10 mouse cellular contexts compared by ENCODE assay signal in genomic region chr9:44986242-44986781, GRCm38 (mm10). TPM values are rescaled to one million over a fixed set of nuclear protein-coding genes. Genes with fewer than 3 reads are reported as not detected.
DNase-seq lines count a peak whose midpoint lies in the region; ATAC-seq lines count a peak whose summit lies in the region.
"Had no signal": no experiment of that assay in that cellular context is flagged by ENCODE, and none has a peak within 500 bp of the region (broad histone marks: within the 10 kb centered on the region; RNA-seq: fewer than 3 reads in every experiment).

No protein-coding gene starts in this region.

- no peaks in the 10 kb centered on the region for H3K9me3 ChIP-seq in kidney, embryonic 14.5 days (ENCODE audit: control insufficient read depth, low read length)
- no peaks in the 10 kb centered on the region for H3K9me3 ChIP-seq in liver, embryonic 13.5 days (replicated peaks)
- H3K9me3 ChIP-seq in forebrain, embryonic 16.5 days (ENCODE audit: control insufficient read depth, low read length): no peaks in the 10 kb centered on the region
- H3K9me3 ChIP-seq: lung, embryonic 15.5 days had no signal

- no peaks in the 10 kb centered on the region for H3K36me3 ChIP-seq in kidney, embryonic 14.5 days (ENCODE audit: control insufficient read depth, insufficient read depth, low read length)
- no peaks in the 10 kb centered on the region for H3K36me3 ChIP-seq in liver, embryonic 13.5 days
- H3K36me3 ChIP-seq in forebrain, embryonic 16.5 days (ENCODE audit: control insufficient read depth, insufficient read depth): no peaks in the 10 kb centered on the region
- H3K36me3 ChIP-seq: lung, embryonic 15.5 days had no signal

- no peaks in the 10 kb centered on the region for H3K27me3 ChIP-seq in kidney, embryonic 14.5 days (ENCODE audit: control insufficient read depth, insufficient read depth, low read length)
- no peaks in the 10 kb centered on the region for H3K27me3 ChIP-seq in liver, embryonic 13.5 days
- 0 out of 2 replicates have a peak, but pooled peaks cover 2% of the 10 kb centered on the region for H3K27me3 ChIP-seq in forebrain, embryonic 16.5 days (replicated peaks; ENCODE audit: control insufficient read depth, insufficient read depth, low read length)
- H3K27me3 ChIP-seq: lung, embryonic 15.5 days had no signal

- H3K4me3 ChIP-seq in kidney, embryonic 14.5 days (ENCODE audit: low read length): no peak overlapping the region
- peak overlapping the region; percentile 22 for H3K4me3 ChIP-seq in liver, embryonic 13.5 days (replicated peaks)
- no peak overlapping the region for H3K4me3 ChIP-seq in forebrain, embryonic 16.5 days (replicated peaks; ENCODE audit: low read length)
- H3K4me3 ChIP-seq: lung, embryonic 15.5 days had no signal

- DNase-seq in kidney, adult 11 months: peak; percentile 12
- DNase-seq in liver, embryonic 13.5 days: peak; percentile 7
- DNase-seq in spleen, postnatal 10 days (ENCODE audit: low spot score in 2 of 2): peak; percentile 36 to 69
- no peak for DNase-seq in cerebellum, adult 11 months
- DNase-seq in retina, postnatal 1 day: no peak

- WGBS in kidney, embryonic 14.5 days: 58% methylated on average over 14 of the region's 14 CpGs
- 8% methylated on average over 14 of the region's 14 CpGs for WGBS in liver, embryonic 13.5 days (ENCODE audit: insufficient replicate concordance)
- 68% methylated on average over 14 of the region's 14 CpGs for WGBS in forebrain, embryonic 16.5 days

- ATAC-seq in kidney, embryonic 14.5 days (ENCODE audit: low FRiP score, low TSS enrichment): no peak
- peak; percentile 98 for ATAC-seq in granulocyte monocyte progenitor cell, adult 5-6 weeks (replicated peaks; ENCODE audit: poor library complexity, severe bottlenecking)
- peak; percentile 62 for ATAC-seq in liver, embryonic 13.5 days (ENCODE audit: low read depth)
- no peak for ATAC-seq in forebrain, embryonic 16.5 days
- ATAC-seq: Patski had no signal

- H3K4me2 ChIP-seq in kidney, embryonic 14.5 days (replicated peaks; ENCODE audit: low read depth, low read length): no peak overlapping the region
- peak overlapping the region; percentile 41 for H3K4me2 ChIP-seq in liver, embryonic 13.5 days
- no peak overlapping the region for H3K4me2 ChIP-seq in forebrain, embryonic 16.5 days (ENCODE audit: low read length)
- H3K4me2 ChIP-seq: lung, embryonic 15.5 days had no signal

- H3K9ac ChIP-seq in kidney, embryonic 14.5 days (ENCODE audit: low read depth, low read length): no peak overlapping the region
- H3K9ac ChIP-seq in liver, embryonic 13.5 days: no peak overlapping the region
- H3K9ac ChIP-seq in forebrain, embryonic 16.5 days (replicated peaks; ENCODE audit: low read depth, low read length): no peak overlapping the region
- H3K9ac ChIP-seq: lung, embryonic 15.5 days had no signal

- no peak overlapping the region for H3K27ac ChIP-seq in kidney, embryonic 14.5 days (ENCODE audit: low read depth, low read length)
- no peak overlapping the region for H3K27ac ChIP-seq in liver, embryonic 13.5 days
- H3K27ac ChIP-seq in forebrain, embryonic 16.5 days (ENCODE audit: low read length): no peak overlapping the region
- H3K27ac ChIP-seq: lung, embryonic 15.5 days had no signal

- no peaks in the 10 kb centered on the region for H3K4me1 ChIP-seq in kidney, embryonic 14.5 days (ENCODE audit: control insufficient read depth, insufficient read depth, low read length)
- H3K4me1 ChIP-seq in liver, embryonic 13.5 days (replicated peaks): no peaks in the 10 kb centered on the region
- H3K4me1 ChIP-seq in forebrain, embryonic 16.5 days (replicated peaks; ENCODE audit: control insufficient read depth, insufficient read depth, low read length): no peaks in the 10 kb centered on the region
- H3K4me1 ChIP-seq: lung, embryonic 15.5 days had no signal

RNA-seq across cellular contexts. Expression of gene Cd3d, which starts 4.7 kb away (rescaled TPM):
- polyA plus RNA-seq in kidney, embryonic 14.5 days (2014; fragmentation: Nextera tagmentation; extraction: Ambion mirVana): not detected in 2 replicates
- total RNA-seq in granulocyte monocyte progenitor cell, adult 5-6 weeks (2014; fragmentation: Nextera tagmentation): not detected in 2 replicates
- total RNA-seq in granulocyte monocyte progenitor cell, adult 5-6 weeks (2017): 0.21 TPM in 1 of 2 replicates, not detected in the other
- polyA plus RNA-seq in liver, embryonic 13.5 days (2015; fragmentation: Nextera tagmentation; extraction: Ambion mirVana): not detected in 2 replicates
- not detected in 2 replicates for polyA plus RNA-seq in forebrain, embryonic 16.5 days (2015; fragmentation: Nextera tagmentation; extraction: Ambion mirVana)
- polyA plus RNA-seq: Patski had no signal

RNA-seq across cellular contexts. Expression of gene Cd3g, which starts 6.1 kb away (rescaled TPM):
- not detected in 2 replicates for polyA plus RNA-seq in kidney, embryonic 14.5 days (2014; fragmentation: Nextera tagmentation; extraction: Ambion mirVana)
- total RNA-seq in granulocyte monocyte progenitor cell, adult 5-6 weeks (2014; fragmentation: Nextera tagmentation): not detected in 2 replicates
- total RNA-seq in granulocyte monocyte progenitor cell, adult 5-6 weeks (2017): not detected in 2 replicates
- polyA plus RNA-seq in liver, embryonic 13.5 days (2015; fragmentation: Nextera tagmentation; extraction: Ambion mirVana): 0.18 and 0.27 TPM in 2 replicates
- not detected in 2 replicates for polyA plus RNA-seq in forebrain, embryonic 16.5 days (2015; fragmentation: Nextera tagmentation; extraction: Ambion mirVana)
- polyA plus RNA-seq: Patski had no signal

RNA-seq across cellular contexts. Expression of gene Ube4a, which starts 20.9 kb away (rescaled TPM):
- 25.6 and 38.2 TPM in 2 replicates for polyA plus RNA-seq in kidney, embryonic 14.5 days (2014; fragmentation: Nextera tagmentation; extraction: Ambion mirVana)
- total RNA-seq in granulocyte monocyte progenitor cell, adult 5-6 weeks (2014; fragmentation: Nextera tagmentation): 37.9 and 49.8 TPM in 2 replicates
- 25.6 and 28.5 TPM in 2 replicates for total RNA-seq in granulocyte monocyte progenitor cell, adult 5-6 weeks (2017)
- 10.5 and 13.2 TPM in 2 replicates for polyA plus RNA-seq in liver, embryonic 13.5 days (2015; fragmentation: Nextera tagmentation; extraction: Ambion mirVana)
- 38.5 and 42.7 TPM in 2 replicates for polyA plus RNA-seq in forebrain, embryonic 16.5 days (2015; fragmentation: Nextera tagmentation; extraction: Ambion mirVana)

RNA-seq across cellular contexts. Expression of gene Cd3e, which starts 23.1 kb away (rescaled TPM):
- polyA plus RNA-seq in kidney, embryonic 14.5 days (2014; fragmentation: Nextera tagmentation; extraction: Ambion mirVana): not detected in 2 replicates
- total RNA-seq in granulocyte monocyte progenitor cell, adult 5-6 weeks (2014; fragmentation: Nextera tagmentation): not detected in 2 replicates
- total RNA-seq in granulocyte monocyte progenitor cell, adult 5-6 weeks (2017): not detected in 2 replicates
- polyA plus RNA-seq in liver, embryonic 13.5 days (2015; fragmentation: Nextera tagmentation; extraction: Ambion mirVana): not detected in 2 replicates
- polyA plus RNA-seq in forebrain, embryonic 16.5 days (2015; fragmentation: Nextera tagmentation; extraction: Ambion mirVana): not detected in 2 replicates
- polyA plus RNA-seq: Patski had no signal

RNA-seq across cellular contexts. Expression of gene Mpzl2, which starts 53.3 kb away (rescaled TPM):
- polyA plus RNA-seq in kidney, embryonic 14.5 days (2014; fragmentation: Nextera tagmentation; extraction: Ambion mirVana): 11.0 and 22.2 TPM in 2 replicates
- total RNA-seq in granulocyte monocyte progenitor cell, adult 5-6 weeks (2014; fragmentation: Nextera tagmentation): not detected in 2 replicates
- total RNA-seq in granulocyte monocyte progenitor cell, adult 5-6 weeks (2017): not detected in 2 replicates
- 3.6 and 6.1 TPM in 2 replicates for polyA plus RNA-seq in liver, embryonic 13.5 days (2015; fragmentation: Nextera tagmentation; extraction: Ambion mirVana)
- 0.38 and 0.96 TPM in 2 replicates for polyA plus RNA-seq in forebrain, embryonic 16.5 days (2015; fragmentation: Nextera tagmentation; extraction: Ambion mirVana)
- polyA plus RNA-seq: Patski had no signal

Comparison
In these comparisons a context has a peak if more than half of its experiments do, and no peak if none do; other contexts are left out.
1. DNase-seq: peak in kidney, adult 11 months (single experiment), liver, embryonic 13.5 days (single experiment) and spleen, postnatal 10 days (2 of 2); none in cerebellum, adult 11 months (single experiment) and retina, postnatal 1 day (single experiment).
2. ATAC-seq: peak in granulocyte monocyte progenitor cell, adult 5-6 weeks (single experiment) and liver, embryonic 13.5 days (single experiment); none in kidney, embryonic 14.5 days (single experiment) and forebrain, embryonic 16.5 days (single experiment).